Mouse (Mus musculus) heart, postnatal 0 days (tissue): ENCODE data around the gene Entpd8. TPM values are rescaled to one million over a fixed set of nuclear protein-coding genes. Genes with fewer than 3 reads are reported as not detected.

Experiments used
- ATAC-seq: fragments of 200-750 bp; cut with Nextera tagmentation; 2 replicates; pipeline ENCODE4 v1.8.0; 2017; ENCODE audit warnings: low read depth, moderate number of reproducible peaks, moderate library complexity; ENCODE audit not compliant: insufficient read depth
- DNase-seq: peaks from one replicate; pipeline ENCODE4 v3.0.0-alpha.2; 2016; ENCODE audit warnings: low spot score
- H3K27ac ChIP-seq: fragments of 300-500 bp; sonication (generic); 2 replicates; pipeline ENCODE4 v1.5.1; 2014; ENCODE audit warnings: low read depth, mild to moderate bottlenecking
- H3K27me3 ChIP-seq: fragments of 300-500 bp; sonication (generic); 2 replicates; pipeline ENCODE4 v1.6.1; 2014; ENCODE audit warnings: low read length, mixed read lengths; ENCODE audit not compliant: control insufficient read depth, insufficient read depth
- H3K36me3 ChIP-seq: fragments of 300-500 bp; sonication (generic); replicated peaks from 2 replicates; pipeline ENCODE4 v1.6.1; 2014; ENCODE audit warnings: low read length, mixed read lengths; ENCODE audit not compliant: control insufficient read depth, insufficient read depth
- H3K4me1 ChIP-seq: fragments of 300-500 bp; sonication (generic); 2 replicates; pipeline ENCODE4 v1.6.1; 2014; ENCODE audit warnings: antibody characterized with exemption; ENCODE audit not compliant: control insufficient read depth, insufficient read depth
- H3K4me2 ChIP-seq: fragments of 300-500 bp; sonication (generic); 2 replicates; pipeline ENCODE4 v1.6.1; 2014; ENCODE audit warnings: low read depth, mild to moderate bottlenecking, low read length, moderate library complexity
- H3K4me3 ChIP-seq: fragments of 300-500 bp; sonication (generic); 2 replicates; pipeline ENCODE4 v1.5.1; 2014; ENCODE audit warnings: low read depth, low read length
- H3K9ac ChIP-seq: fragments of 300-500 bp; sonication (generic); replicated peaks from 2 replicates; pipeline ENCODE4 v1.6.1; 2014; ENCODE audit warnings: low read depth, low read length, mixed read lengths
- H3K9me3 ChIP-seq: fragments of 300-500 bp; sonication (generic); replicated peaks from 2 replicates; pipeline ENCODE4 v1.6.1; 2016; ENCODE audit warnings: low read length; ENCODE audit not compliant: control insufficient read depth
- CTCF ChIP-seq: IDR thresholded peaks from 2 replicates; pipeline ENCODE4 v1.5.1; 2016; ENCODE audit warnings: antibody characterized with exemption, control low read depth, low read depth
- EP300 ChIP-seq: IDR thresholded peaks from 2 replicates; pipeline ENCODE4 v1.6.1; 2016; ENCODE audit warnings: antibody characterized with exemption, low read depth
- WGBS: fragments of 180-500 bp; shearing (Covaris S2); extraction: QIAGEN DNeasy Blood & Tissue Kit; methylation state at CpG from one replicate; pipeline ENCODE4 v1.1.7; 2014; 5-methylcytosine and 5-hydroxymethylcytosine counted together
- polyA plus RNA-seq: library from polyadenylated mRNA; unstranded; fragments of >200 nt; fragmentation: Nextera tagmentation; extraction: Ambion mirVana; gene quantifications from 2 replicates; pipeline ENCODE4 v1.2.1, GENCODE M21; 2015
- total RNA-seq: library from RNA; depleted of rRNA; stranded (reverse); fragments of >200 nt; gene quantifications from 2 replicates; pipeline ENCODE4 v1.2.3, GENCODE M21; 2014; ENCODE audit warnings: low replicate concordance

Gene Entpd8
- total and polyA plus RNA-seq, 2 experiments from 2014 or later = not detected

DNA sequence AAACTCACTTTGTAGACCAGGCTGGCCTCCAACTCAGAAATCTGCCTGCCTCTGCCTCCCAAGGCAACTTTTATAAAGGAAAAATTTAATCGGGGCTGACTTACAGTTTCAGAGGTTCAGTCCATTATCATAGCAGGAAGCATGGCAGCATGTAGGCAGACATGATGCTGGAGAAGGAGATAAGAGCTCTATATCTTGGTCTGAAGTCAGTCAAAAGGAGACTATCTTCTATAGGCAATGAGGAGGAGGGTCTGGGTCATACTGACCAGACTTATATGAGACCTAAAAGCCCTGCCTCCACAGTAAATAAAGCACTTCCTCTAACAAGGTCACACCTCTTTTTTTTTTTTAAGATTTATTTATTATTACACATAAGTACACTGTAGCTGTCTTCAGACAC, 15.8 kb upstream of the Entpd8 start:
- no peak for TF ChIP-seq CTCF
- TF ChIP-seq EP300 = no peak
- no peak overlapping the region for H3K4me3 ChIP-seq
- no peak for DNase-seq
- 81% methylated on average over 1 of the region's 1 CpGs for WGBS
- H3K4me1 ChIP-seq = no peaks in the 10 kb centered on the region
- no peak overlapping the region for H3K9ac ChIP-seq
- H3K4me2 ChIP-seq = no peak overlapping the region
- H3K9me3 ChIP-seq = no peaks in the 10 kb centered on the region
- H3K27me3 ChIP-seq = no peaks in the 10 kb centered on the region
- no peak for ATAC-seq
- no peak overlapping the region for H3K27ac ChIP-seq
- peaks cover 22% of the 10 kb centered on the region for H3K36me3 ChIP-seq

DNA sequence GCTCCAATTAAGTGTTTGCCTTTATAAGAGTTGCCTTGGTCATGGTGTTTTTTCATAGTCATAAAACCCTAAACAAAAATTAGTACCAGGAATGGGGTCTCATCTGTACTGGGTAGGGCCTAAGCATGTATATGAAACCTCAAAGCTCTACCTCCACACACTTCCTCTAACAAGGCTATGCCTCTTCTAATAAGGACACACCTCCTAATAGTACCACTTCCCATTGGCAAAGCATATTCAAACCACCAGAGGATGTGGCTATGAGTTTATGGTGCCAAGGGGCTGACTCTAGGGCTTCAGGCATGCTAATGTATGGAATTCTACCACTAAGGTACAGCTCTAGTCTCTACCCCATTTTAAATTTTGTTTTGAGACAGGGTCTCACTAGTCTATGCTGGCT, 14.6 kb upstream of the Entpd8 start:
- H3K27ac ChIP-seq = no peak overlapping the region
- no peaks in the 10 kb centered on the region for H3K9me3 ChIP-seq
- no peak for DNase-seq
- no peak for TF ChIP-seq EP300
- no peak for TF ChIP-seq CTCF
- H3K27me3 ChIP-seq = no peaks in the 10 kb centered on the region
- no peak overlapping the region for H3K4me3 ChIP-seq
- no peak overlapping the region for H3K9ac ChIP-seq
- no peak overlapping the region for H3K4me2 ChIP-seq
- no peak for ATAC-seq
- no peaks in the 10 kb centered on the region for H3K4me1 ChIP-seq
- peaks cover 18% of the 10 kb centered on the region for H3K36me3 ChIP-seq

DNA sequence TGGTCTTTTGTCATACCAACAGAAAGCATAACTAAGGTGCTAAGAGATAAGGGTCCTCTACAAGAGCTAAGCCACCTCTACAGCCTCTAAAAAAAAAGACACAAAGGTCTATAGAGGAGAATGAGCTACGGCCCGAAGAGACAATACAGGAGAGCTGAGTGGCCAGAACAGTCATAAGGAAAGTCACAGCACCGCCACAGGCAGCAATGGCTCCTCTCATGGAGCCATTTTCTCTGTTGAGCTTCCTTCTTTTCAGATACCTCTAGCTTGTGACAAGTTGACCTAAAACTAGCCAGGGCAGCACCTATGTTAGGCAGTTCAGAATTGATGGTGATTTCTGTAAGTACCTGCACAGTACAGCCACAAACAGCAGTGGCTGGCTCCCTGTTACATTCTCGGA, 13.6 kb upstream of the Entpd8 start:
- H3K4me1 ChIP-seq = no peaks in the 10 kb centered on the region
- H3K27me3 ChIP-seq = no peaks in the 10 kb centered on the region
- no peak overlapping the region for H3K4me2 ChIP-seq
- DNase-seq (no peak), ATAC-seq (no peak)
- H3K9me3 ChIP-seq = no peaks in the 10 kb centered on the region
- H3K4me3 ChIP-seq = no peak overlapping the region
- TF ChIP-seq CTCF (no peak), EP300 (no peak)
- H3K9ac ChIP-seq = no peak overlapping the region
- no peak overlapping the region for H3K27ac ChIP-seq
- 0 out of 2 replicates have a peak, but pooled peaks cover 7% of the 10 kb centered on the region for H3K36me3 ChIP-seq
- 71% methylated on average over 4 of the region's 4 CpGs for WGBS

DNA sequence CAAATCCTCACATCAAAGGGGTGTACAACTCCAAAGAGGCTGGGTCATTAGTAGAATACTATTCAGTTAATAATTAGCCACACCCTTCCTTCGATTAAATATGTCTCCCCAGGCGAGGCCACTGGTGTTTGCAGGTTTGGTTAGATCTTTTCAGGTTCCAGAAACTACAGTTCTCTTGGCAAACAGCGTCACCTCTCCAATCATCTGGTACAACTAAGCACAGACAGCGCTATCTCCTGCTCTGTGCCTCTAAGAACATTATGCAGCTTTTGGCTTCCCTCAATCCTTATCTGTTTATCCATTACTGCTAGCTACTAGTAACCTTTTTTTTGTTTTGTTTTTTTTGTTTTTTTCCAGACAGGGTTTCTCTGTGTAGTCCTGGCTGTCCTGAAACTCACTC, 10.6 kb upstream of the Entpd8 start:
- no peak for ATAC-seq
- Histone ChIP-seq H3K36me3 (no peaks in the 10 kb centered on the region), H3K9me3 (no peaks in the 10 kb centered on the region), H3K4me3 (no peak overlapping the region), H3K4me1 (no peaks in the 10 kb centered on the region), H3K9ac (no peak overlapping the region), H3K27me3 (no peaks in the 10 kb centered on the region), H3K27ac (no peak overlapping the region), H3K4me2 (no peak overlapping the region)
- DNase-seq = no peak
- no peak for TF ChIP-seq EP300
- TF ChIP-seq CTCF = no peak
- WGBS = 67% methylated on average over 4 of the region's 4 CpGs

DNA sequence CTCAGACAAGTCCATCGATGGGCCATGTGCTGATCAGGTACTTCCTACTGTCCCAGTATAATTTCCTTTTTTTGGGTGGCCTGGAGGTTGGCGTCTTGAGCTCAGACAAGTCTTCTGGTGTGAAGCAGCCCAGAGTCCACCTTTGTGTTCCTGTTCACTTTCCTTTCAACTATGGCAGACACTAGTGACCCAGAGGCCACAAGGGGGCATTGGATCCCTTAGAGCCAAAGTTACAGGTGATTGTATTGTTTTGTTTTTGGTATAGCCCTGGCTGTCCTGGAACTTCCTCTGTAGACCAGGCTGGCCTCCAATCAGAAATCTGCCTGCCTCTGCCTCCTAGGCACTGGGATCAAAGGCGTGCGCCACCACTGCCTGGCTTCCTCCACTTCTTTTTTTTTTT, 7.7 kb upstream of the Entpd8 start:
- ATAC-seq (no peak), DNase-seq (no peak)
- H3K27ac ChIP-seq = no peak overlapping the region
- no peak overlapping the region for H3K9ac ChIP-seq
- H3K9me3 ChIP-seq = no peaks in the 10 kb centered on the region
- H3K4me1 ChIP-seq = no peaks in the 10 kb centered on the region
- H3K27me3 ChIP-seq = no peaks in the 10 kb centered on the region
- H3K4me2 ChIP-seq = no peak overlapping the region
- no peak for TF ChIP-seq CTCF
- TF ChIP-seq EP300 = no peak
- WGBS = 90% methylated on average over 4 of the region's 4 CpGs
- H3K36me3 ChIP-seq = no peaks in the 10 kb centered on the region
- H3K4me3 ChIP-seq = no peak overlapping the region

DNA sequence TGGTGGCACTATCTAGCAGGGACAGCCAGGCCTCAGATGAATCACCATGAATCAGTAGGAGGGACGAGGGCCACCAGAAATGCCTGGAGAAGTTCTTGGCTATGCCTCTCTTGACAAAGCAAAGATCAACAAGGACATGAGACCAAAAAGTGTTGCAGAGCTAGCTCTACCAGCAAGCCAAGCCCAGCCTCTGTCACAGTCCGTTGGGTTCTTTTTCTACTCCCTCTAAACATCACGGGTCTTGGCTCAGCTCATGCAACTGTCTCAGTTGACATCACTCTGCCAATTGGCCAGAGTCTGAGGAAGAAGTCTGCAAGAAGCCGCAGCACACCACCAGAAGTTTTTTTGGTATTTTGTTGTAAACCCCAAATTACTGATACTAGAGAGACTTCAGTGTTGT, 4.6 kb upstream of the Entpd8 start:
- H3K9me3 ChIP-seq = no peaks in the 10 kb centered on the region
- no peaks in the 10 kb centered on the region for H3K27me3 ChIP-seq
- H3K36me3 ChIP-seq = no peaks in the 10 kb centered on the region
- ATAC-seq (no peak), DNase-seq (no peak)
- H3K27ac ChIP-seq = no peak overlapping the region
- no peak overlapping the region for H3K4me3 ChIP-seq
- no peak overlapping the region for H3K9ac ChIP-seq
- WGBS = 62% methylated on average over 4 of the region's 4 CpGs
- no peak overlapping the region for H3K4me2 ChIP-seq
- TF ChIP-seq CTCF = no peak
- no peak for TF ChIP-seq EP300
- H3K4me1 ChIP-seq = no peaks in the 10 kb centered on the region
